Mouse (Mus musculus) C2C12 (cell line): ENCODE results near the gene Gnat1.

Experiments
- CTCF ChIP-seq: IDR thresholded peaks from one replicate; pipeline ENCODE4 v1.5.1; 2011; ENCODE audit not compliant: control insufficient read depth, insufficient read depth, insufficient read length
- FOSL1 ChIP-seq: IDR thresholded peaks from one replicate; pipeline ENCODE4 v1.8.0; 2011; ENCODE audit warnings: mild to moderate bottlenecking, low read length; ENCODE audit not compliant: poor library complexity, insufficient read depth, severe bottlenecking
- MYOD1 ChIP-seq: IDR thresholded peaks from one replicate; pipeline ENCODE4 v1.6.1; 2011; ENCODE audit warnings: low read depth; ENCODE audit not compliant: control insufficient read depth, insufficient read length
- MYOG ChIP-seq: IDR thresholded peaks from one replicate; pipeline ENCODE4 v1.6.1; 2011; ENCODE audit not compliant: control insufficient read depth, insufficient read length; ENCODE audit errors: extremely low read depth
- USF1 ChIP-seq: IDR thresholded peaks from one replicate; pipeline ENCODE4 v1.6.1; 2011; ENCODE audit warnings: low read depth, mild to moderate bottlenecking, control low read depth, moderate library complexity

GRCm38 (mm10) chr9:107635279-107636028, 44.1 kb downstream of the Gnat1 start, which contains the start of gene Gnai2:
- TF ChIP-seq CTCF (no peak), MYOG (no peak), USF1 (peak; percentile 72), FOSL1 (no peak), MYOD1 (no peak)
